ENCODE assay signal across 7 mouse cellular contexts in the genomic region with DNA sequence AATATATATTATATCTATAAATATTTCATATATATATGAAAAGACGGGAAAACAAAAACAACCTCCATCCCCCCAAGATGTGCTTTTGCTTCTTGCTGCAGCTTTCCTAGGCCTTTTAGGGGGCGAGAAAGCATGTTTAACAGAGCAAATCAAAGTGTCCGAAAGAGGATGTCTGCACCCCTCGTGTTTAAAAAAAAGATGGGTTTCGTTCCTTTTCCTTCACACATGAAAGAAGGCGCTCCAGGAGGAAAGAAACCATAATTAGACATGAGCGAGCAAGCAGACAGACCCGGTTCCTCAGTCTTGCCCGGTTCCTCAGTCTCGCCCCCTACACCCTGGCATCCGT. TPM values are rescaled to one million over a fixed set of nuclear protein-coding genes. Genes with fewer than 3 reads are reported as not detected.
DNase-seq lines count a peak whose midpoint lies in the region; ATAC-seq and TF ChIP-seq lines count a peak whose summit lies in the region.

No protein-coding gene starts in this region.

- peak overlapping the region; percentile 36; the same call in 1 of the 2 replicates for H3K27ac ChIP-seq in lung, embryonic 14.5 days (ENCODE audit: low read depth)
- peak overlapping the region; percentile 21 for H3K27ac ChIP-seq in embryonic fibroblast, embryonic 13.5 days (ENCODE audit: insufficient read depth, low read length)
- peak overlapping the region; percentile 91; the same call in 1 of the 2 replicates for H3K27ac ChIP-seq in limb, embryonic 11.5 days (replicated peaks; ENCODE audit: low read depth, low read length)
- H3K27ac ChIP-seq in olfactory bulb, adult 2 months (ENCODE audit: insufficient read depth, low read depth, low read length), result peak overlapping the region; percentile 68

- H3K4me1 ChIP-seq in lung, embryonic 14.5 days (ENCODE audit: insufficient read depth), result peaks cover 5% of the 10 kb centered on the region; the same call in 1 of the 2 replicates
- no peaks in the 10 kb centered on the region for H3K4me1 ChIP-seq in embryonic fibroblast, embryonic 13.5 days (ENCODE audit: control insufficient read depth, insufficient read depth, low read length)
- 0 out of 2 replicates have a peak, but pooled peaks cover 5% of the 10 kb centered on the region for H3K4me1 ChIP-seq in limb, embryonic 11.5 days (ENCODE audit: control insufficient read depth, insufficient read depth, low read length)
- peaks cover 4% of the 10 kb centered on the region for H3K4me1 ChIP-seq in olfactory bulb, adult 2 months (ENCODE audit: control insufficient read depth, insufficient read depth, low read length)

- peak overlapping the region; percentile 56 for H3K4me2 ChIP-seq in lung, embryonic 14.5 days
- H3K4me2 ChIP-seq in limb, embryonic 11.5 days (ENCODE audit: low read depth, severe bottlenecking), result peak overlapping the region; percentile 50; the same call in 1 of the 2 replicates

- no peak; the same call in 1 of the 2 replicates for TF ChIP-seq POLR2A in embryonic fibroblast, embryonic 13.5 days (IDR thresholded peaks at IDR 0.05; ENCODE audit: low read depth, low read length)
- no peak for TF ChIP-seq POLR2A in olfactory bulb, adult 2 months (IDR thresholded peaks at IDR 0.05; ENCODE audit: insufficient read depth, low read depth, low read length)

- peak overlapping the region; percentile 87 for H3K4me3 ChIP-seq in lung, embryonic 14.5 days (ENCODE audit: low read depth, low read length)
- peak overlapping the region; percentile 65 for H3K4me3 ChIP-seq in embryonic fibroblast, embryonic 13.5 days (ENCODE audit: insufficient read depth, low read length)
- peak overlapping the region; percentile 88 for H3K4me3 ChIP-seq in limb, embryonic 11.5 days (ENCODE audit: low read depth, low read length)
- H3K4me3 ChIP-seq in olfactory bulb, adult 2 months (ENCODE audit: insufficient read depth, low read depth, low read length), result peak overlapping the region; percentile 99

- no peaks in the 10 kb centered on the region for H3K9me3 ChIP-seq in lung, embryonic 14.5 days (ENCODE audit: low read depth, low read length)
- no peaks in the 10 kb centered on the region for H3K9me3 ChIP-seq in limb, embryonic 11.5 days (ENCODE audit: control insufficient read depth, low read length)

- DNase-seq in lung, embryonic 14.5 days, result no peak
- DNase-seq in lung, postnatal 14 days, result no peak
- DNase-seq in limb, embryonic 11.5 days (ENCODE audit: low spot score), result no peak
- no peak for DNase-seq in urinary bladder, adult 18-20 months (ENCODE audit: low spot score in 2 of 2)

- 4% methylated on average over 10 of the region's 11 CpGs for WGBS in lung, embryonic 14.5 days
- 7% methylated on average over 11 of the region's 11 CpGs for WGBS in limb, embryonic 11.5 days
- WGBS in olfactory bulb, adult 2 months, result 2% methylated on average over 11 of the region's 11 CpGs

- H3K9ac ChIP-seq in lung, embryonic 14.5 days, result peak overlapping the region; percentile 91
- H3K9ac ChIP-seq in limb, embryonic 11.5 days (ENCODE audit: low read length), result peak overlapping the region; percentile 96

- H3K27me3 ChIP-seq in lung, embryonic 14.5 days (ENCODE audit: insufficient read depth, low read length), result no peaks in the 10 kb centered on the region
- no peaks in the 10 kb centered on the region for H3K27me3 ChIP-seq in limb, embryonic 11.5 days (ENCODE audit: control insufficient read depth, insufficient read depth, low read length)

- H3K36me3 ChIP-seq in lung, embryonic 14.5 days (ENCODE audit: insufficient read depth), result no peaks in the 10 kb centered on the region
- H3K36me3 ChIP-seq in limb, embryonic 11.5 days (ENCODE audit: control insufficient read depth, insufficient read depth, low read length), result no peaks in the 10 kb centered on the region

- no peak for ATAC-seq in lung, embryonic 14.5 days (ENCODE audit: insufficient read depth)
- ATAC-seq in limb, embryonic 11.5 days (ENCODE audit: insufficient number of reproducible peaks, low FRiP score, low TSS enrichment, low read depth), result peak; percentile 7; the same call in 1 of the 2 replicates
- no peak for ATAC-seq in megakaryocyte-erythroid progenitor cell, adult 5-6 weeks (replicated peaks; ENCODE audit: low FRiP score, low TSS enrichment, poor library complexity, severe bottlenecking)

- no peak for TF ChIP-seq CTCF in lung, embryonic 14.5 days (IDR thresholded peaks at IDR 0.05; ENCODE audit: low read depth)
- TF ChIP-seq CTCF in embryonic fibroblast, embryonic 13.5 days (IDR thresholded peaks at IDR 0.05; ENCODE audit: borderline replicate concordance, insufficient read depth, low read length), result no peak
- TF ChIP-seq CTCF in olfactory bulb, adult 2 months (IDR thresholded peaks at IDR 0.05; ENCODE audit: insufficient read depth, low read depth, low read length), result no peak

RNA-seq across cellular contexts. Expression of gene Ccdc88a, which starts 0.4 kb away (rescaled TPM):
- polyA plus RNA-seq in lung, embryonic 14.5 days (2014; fragmentation: Nextera tagmentation; extraction: Ambion mirVana), result 33.7 and 35.4 TPM in 2 replicates
- polyA plus RNA-seq in embryonic fibroblast, embryonic 13.5 days (2011; ENCODE audit: insufficient read length, low read depth, missing spikeins), result 40.3 and 41.7 TPM in 2 replicates
- polyA plus RNA-seq in limb, embryonic 11.5 days (2014; fragmentation: Nextera tagmentation; extraction: Ambion mirVana), result 35.2 and 45.6 TPM in 2 replicates
- polyA plus RNA-seq in olfactory bulb, adult 2 months (2012; ENCODE audit: insufficient read depth, insufficient read length, low replicate concordance, missing spikeins), result 43.0 TPM in 1 of 2 replicates, not detected in the other
- total RNA-seq in megakaryocyte-erythroid progenitor cell, adult 5-6 weeks (2014; fragmentation: Nextera tagmentation), result 24.7 and 30.4 TPM in 2 replicates
- total RNA-seq in megakaryocyte-erythroid progenitor cell, adult 5-6 weeks (2017), result 49.5 and 53.0 TPM in 2 replicates

Comparison
In these comparisons a context has a peak if more than half of its experiments do, and no peak if none do; other contexts are left out.
1. H3K27ac ChIP-seq: peak in every context shown above with its lines; median percentile 91 in limb, embryonic 11.5 days; 68 in olfactory bulb, adult 2 months; 36 in lung, embryonic 14.5 days; 21 in embryonic fibroblast, embryonic 13.5 days.